ENCODE assay signal across 22 mouse cellular contexts in genomic region chr1:127978125-127978524, GRCm38 (mm10).
A peak's percentile ranks its signal among the peaks of the same experiment; 100 is the strongest.
DNase-seq lines count a peak whose midpoint lies in the region; ATAC-seq and TF ChIP-seq lines count a peak whose summit lies in the region.
"Had no signal": no experiment of that assay in that cellular context is flagged by ENCODE, and none has a peak within 500 bp of the region (broad histone marks: within the 10 kb centered on the region; RNA-seq: fewer than 3 reads in every experiment).

No protein-coding gene starts in this region.

- no peak overlapping the region for H3K4me3 ChIP-seq in macrophage (ENCODE audit: inconsistent target)
- no peak overlapping the region for H3K4me3 ChIP-seq in layer of hippocampus, adult 2 months
- H3K4me3 ChIP-seq: embryonic facial prominence, embryonic 12.5 days; embryonic facial prominence, embryonic 15.5 days; hindbrain, embryonic 12.5 days; hindbrain, embryonic 15.5 days; intestine, embryonic 15.5 days had no signal

- peak overlapping the region; percentile 97 for H3K27ac ChIP-seq in macrophage
- no peak overlapping the region for H3K27ac ChIP-seq in layer of hippocampus, adult 2 months
- H3K27ac ChIP-seq: embryonic facial prominence, embryonic 12.5 days; embryonic facial prominence, embryonic 15.5 days; hindbrain, embryonic 12.5 days; hindbrain, embryonic 15.5 days; intestine, embryonic 15.5 days had no signal

- TF ChIP-seq CTCF in layer of hippocampus, adult 2 months (conservative IDR thresholded peaks at IDR 0.05), result no peak

- peak; percentile 54 for ATAC-seq in CD4-positive, CD25-positive, alpha-beta regulatory T cell, adult 4 months
- ATAC-seq: forebrain, embryonic 14.5 days; intestine, embryonic 15.5 days had no signal

- DNase-seq in CD4-positive helper T cell, adult 2 months (ENCODE audit: low read depth, low spot score), result peak; percentile 10
- peak; percentile 9 for DNase-seq in adipocyte (ENCODE audit: low spot score)
- DNase-seq in kidney, postnatal 10 days, result no peak
- no peak for DNase-seq in kidney, postnatal 14 days
- no peak for DNase-seq in layer of hippocampus, adult 2 months (ENCODE audit: low spot score in 2 of 2)
- DNase-seq: adrenal gland, adult 8-10 months; adrenal gland, postnatal 36 days; cerebellum, adult 11 months; cerebellum, adult 2 months; cerebellum, adult 9-11 months; cerebellum, postnatal 25 days; gastrocnemius, postnatal 25 days; heart, adult 18-20 months; kidney, adult 11 months had no signal

- H3K79me2 ChIP-seq in macrophage (ENCODE audit: inconsistent target), result peaks cover 40% of the 10 kb centered on the region

- H3K36me3 ChIP-seq in macrophage (ENCODE audit: inconsistent target), result no peaks in the 10 kb centered on the region
- H3K36me3 ChIP-seq: embryonic facial prominence, embryonic 15.5 days; hindbrain, embryonic 12.5 days; hindbrain, embryonic 15.5 days; intestine, embryonic 15.5 days had no signal

- WGBS in macrophage (ENCODE audit: missing documents), result 85% methylated on average over 1 of the region's 1 CpGs

Comparison
In these comparisons a context has a peak if more than half of its experiments do, and no peak if none do; other contexts are left out.
1. DNase-seq: peak in CD4-positive helper T cell, adult 2 months (single experiment) and adipocyte (single experiment); none in kidney, postnatal 10 days (single experiment), kidney, postnatal 14 days (single experiment) and layer of hippocampus, adult 2 months (0 of 2).